Mouse (Mus musculus): ENCODE measurements around the gene Tob2. TPM values are rescaled to one million over a fixed set of nuclear protein-coding genes. Genes with fewer than 3 reads are reported as not detected.

Tob2 gene
- total and polyA plus RNA-seq, 3 experiments, result 76.1 to 102 (median 96.0) TPM

DNA sequence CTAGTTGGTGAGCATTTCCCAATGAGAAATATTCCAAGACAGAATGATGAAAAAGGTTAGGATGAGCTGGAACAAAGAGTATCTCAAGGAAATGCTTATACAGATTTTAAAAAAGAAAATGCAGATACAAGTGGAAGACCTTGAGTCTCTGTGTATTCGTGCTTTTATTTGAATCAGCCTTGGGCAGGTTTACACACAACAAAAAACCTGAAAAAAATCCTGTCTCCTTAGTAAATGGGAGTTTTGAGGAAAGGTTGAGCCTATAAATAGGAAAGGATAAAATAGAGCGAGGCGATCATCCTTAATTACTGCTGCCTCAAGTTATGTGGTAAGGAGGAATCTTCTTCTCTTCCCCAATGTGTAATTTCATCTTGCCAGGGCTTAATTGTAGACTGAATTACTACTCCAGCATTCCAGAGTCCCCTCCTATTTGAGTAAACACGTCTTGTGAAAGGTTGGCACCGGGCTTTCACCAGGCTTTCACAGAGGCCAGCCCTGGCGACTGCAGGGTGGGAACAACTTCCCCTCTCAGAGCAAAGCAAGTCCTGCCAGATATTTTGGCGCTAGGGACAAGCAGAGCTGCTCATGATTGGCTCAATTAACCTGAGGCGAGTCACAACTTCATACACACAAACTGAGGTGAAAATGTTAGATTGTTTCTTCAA, 2.0 kb upstream of the Tob2 start:
- peak; percentile 65 for DNase-seq

DNA sequence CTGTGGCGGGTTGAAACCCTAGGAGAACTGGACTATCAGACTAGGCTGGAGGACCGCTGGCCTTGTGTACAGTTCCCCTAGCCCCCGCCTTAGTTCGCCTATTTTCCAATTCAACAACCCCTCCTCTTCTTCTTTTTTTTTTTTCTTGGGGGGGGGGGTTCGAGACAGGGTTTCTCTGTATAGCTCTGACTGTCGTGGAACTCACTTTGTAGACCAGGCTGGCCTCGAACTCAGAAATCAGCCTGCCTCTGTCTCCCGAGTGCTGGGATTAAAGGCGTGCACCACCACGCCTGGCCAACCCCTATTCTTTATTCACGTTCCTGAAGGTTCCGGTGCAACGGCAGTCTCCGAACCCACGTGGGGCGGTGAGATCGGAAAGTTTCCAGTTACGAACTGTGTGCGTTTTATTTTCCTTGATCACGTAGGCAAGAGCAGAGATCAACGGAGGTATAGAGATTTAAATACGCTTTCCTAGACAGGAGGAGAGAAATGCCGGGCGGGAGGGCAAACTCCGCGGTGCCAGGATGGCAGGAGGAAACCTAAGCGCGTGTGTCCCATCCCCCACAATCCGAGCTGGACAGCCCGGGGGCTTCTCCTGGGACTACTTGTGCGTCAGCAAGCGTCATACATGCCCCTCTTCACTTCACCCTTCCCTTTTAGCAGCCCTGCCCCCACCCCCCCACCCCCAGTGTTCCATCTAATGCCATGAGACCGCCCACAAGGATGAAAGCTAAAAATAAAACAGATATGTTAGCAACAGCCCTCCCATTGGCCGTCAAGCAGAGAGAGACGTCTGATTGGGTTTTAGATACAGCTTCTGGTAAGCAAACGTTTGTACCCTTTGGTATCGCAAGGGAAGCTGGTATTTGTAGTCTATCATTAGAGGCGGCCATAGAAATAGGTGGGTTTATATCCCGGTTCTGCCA, 997 bp upstream of the Tob2 start:
- peak; percentile 92 for DNase-seq

DNA sequence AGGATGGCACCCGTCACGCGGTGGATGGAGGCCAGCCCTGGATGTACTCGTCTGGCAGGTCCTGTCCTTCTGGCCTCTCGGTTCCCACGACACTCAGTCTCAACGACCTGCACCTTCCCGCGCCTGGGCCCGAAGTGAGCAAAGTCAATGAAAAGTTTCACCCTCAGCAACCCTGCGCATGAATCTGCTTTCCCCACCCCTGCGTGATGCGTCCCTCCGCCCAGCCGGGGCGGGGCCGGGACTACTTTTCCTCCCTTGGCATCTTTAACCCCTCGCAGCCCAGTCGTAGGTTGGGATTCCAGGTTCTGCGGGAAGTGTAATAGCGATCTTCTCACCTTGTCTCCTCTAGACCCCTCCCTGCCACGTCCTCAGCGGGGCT, 469 bp downstream of the Tob2 start:
- peak; percentile 96 for DNase-seq

DNA sequence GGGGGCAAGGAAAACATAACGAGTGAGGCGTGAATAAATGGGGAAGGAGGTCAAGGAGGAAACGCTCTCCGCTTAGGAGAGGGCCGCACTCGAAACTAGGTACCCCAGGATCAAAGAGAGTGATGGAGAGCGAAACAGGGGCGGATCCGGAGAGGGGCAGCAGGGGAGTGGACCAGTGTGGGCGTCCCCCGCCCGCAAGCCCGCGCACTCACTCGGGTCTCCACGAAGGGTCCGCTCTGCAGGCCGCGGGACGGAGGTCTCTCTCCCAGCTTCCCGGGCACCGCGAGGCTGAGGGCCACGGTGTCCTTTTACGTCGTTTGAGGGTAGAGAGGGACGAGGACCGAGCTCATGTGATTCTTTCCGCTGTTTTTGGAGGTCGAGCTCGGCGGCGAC, 876 bp downstream of the Tob2 start:
- DNase-seq, result no peak

DNA sequence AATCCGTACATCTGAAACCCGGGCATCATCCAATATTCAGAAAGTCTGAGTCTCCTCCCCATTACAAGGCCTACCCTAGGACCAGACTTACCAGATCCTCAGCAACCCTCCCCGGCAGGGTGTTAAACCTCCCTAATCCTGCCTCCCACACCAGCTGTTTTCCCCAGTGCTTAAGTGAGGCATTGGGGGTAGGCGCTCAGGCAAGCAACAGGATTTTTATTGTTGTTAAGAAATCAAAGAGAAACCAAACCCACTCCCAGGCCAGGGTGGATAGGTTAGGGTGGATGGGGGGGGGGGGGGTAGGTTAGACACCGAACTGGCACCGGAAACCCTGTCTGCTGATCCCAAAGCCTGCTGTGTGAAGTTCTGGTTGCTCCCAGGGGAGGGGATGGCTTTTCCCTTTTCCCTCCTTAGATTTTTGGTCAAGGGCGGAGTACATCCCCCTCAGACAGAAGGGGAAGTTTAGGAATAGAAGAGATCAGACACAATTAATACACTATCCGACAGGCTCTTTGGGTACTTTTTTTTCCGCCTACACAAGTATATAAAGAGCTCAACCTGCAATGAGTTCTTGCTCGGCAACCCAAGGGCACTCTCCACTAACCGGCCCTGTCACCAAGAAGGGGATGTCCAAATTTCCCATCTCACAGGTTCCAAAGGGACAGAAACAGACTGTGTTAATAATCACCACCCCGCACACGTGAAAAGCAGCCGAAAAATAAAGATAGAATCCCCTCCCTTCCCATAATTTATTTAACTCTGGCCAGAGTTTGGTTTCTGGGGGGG, 1.5 kb downstream of the Tob2 start:
- DNase-seq, result peak; percentile 59

DNA sequence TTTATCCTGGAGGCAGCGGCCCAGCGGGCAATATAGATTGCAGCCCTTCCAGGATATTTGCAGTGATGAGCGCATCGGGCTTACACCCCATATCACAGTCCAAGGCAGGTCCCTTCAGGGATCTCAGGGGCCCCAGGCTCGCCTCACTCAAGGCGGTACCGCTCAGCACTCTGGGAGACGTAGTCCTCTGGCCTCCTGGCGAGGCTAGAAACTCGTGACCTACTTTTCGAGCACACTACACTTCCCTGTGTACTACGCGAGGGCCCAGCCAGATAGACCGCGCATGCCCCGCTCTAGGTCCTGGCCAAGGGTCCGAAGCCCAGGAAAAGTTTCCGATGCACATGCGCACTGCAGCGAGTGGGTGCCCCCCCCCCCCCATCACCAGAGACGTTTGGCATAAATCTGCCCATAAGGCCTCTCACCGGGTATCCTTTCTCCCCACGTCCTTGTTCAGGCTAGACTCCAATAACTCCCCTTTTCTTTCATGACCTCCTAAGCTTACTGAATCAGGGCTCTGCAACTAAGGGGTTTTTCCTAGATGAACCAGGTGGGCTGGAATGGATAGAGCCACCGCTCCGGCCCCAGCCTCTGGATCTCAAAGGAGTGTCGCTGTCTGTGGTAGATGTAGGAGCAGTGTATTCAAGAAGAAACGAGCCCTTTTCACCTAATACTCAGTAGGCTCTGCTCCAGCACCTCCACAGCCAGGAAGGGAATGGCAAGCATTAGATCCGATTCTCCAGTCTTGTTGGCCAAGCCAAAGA, 2.4 kb downstream of the Tob2 start:
- peak; percentile 93 for DNase-seq

DNA sequence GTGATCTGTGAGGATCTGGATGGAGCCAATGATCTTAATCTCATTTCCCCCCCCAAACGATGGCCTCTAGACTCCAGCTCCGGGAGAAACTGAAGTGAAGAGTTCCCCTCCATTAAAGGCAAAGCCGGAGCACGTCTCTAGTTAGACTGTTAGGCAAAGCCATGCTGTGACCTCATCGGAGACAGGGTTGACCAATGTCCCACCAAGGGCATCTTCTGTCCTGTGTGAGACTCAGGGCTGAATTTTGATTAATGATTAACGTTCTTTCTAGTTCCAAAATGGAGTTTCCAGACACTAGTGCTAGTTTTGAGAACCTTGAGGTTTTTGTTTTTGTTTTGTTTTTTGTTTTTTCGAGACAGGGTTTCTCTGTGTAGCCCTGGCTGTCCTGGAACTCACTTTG, 5.5 kb downstream of the Tob2 start:
- peak; percentile 73 for DNase-seq

DNA sequence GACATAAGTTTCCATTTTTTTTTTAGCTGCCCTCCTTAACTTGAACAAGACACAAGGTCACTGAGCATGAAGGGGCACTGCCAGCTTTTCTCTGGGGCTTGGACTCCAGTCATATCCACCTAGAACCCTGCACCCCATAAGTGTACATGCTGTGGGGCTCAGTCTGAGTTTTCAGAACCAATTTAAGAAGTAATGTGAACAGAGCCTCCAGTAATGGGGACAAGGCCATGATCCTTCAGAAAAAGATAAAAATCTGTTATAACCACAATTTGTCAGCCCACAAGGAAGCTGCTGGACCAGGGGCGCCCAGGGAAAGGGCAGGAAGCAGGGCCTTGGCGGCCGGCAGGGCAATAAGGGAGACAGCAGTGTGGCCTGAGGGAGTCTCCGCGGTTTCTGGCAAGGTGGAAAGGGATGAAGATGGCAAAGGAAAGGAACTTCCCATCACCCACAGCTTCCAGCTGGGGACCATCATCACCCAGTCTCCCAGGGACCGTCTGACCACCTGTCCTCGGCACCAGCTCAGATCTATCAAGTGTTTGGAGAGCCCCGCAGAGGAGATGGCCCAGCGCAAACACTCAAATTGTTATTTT, 6.1 kb downstream of the Tob2 start:
- peak; percentile 67 for DNase-seq

DNA sequence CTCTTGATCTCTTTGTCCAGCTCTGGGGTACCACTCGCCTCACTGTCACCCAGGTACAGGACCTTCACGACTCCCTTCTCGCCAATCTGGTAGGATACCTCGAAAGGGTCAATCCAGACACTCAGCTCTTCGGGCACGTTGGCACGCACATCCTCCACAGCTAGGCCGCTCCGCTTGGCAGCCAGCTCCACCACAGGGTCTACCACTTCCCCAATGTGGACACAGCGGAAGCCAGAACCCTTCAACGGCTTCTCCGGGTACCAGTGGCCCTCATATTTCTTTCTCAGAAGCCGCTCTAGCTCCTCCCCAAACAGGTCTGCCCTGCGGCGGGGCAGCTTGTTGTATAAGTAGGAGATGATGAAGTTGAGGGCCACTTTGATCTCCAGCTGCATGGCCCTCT, 7.2 kb downstream of the Tob2 start:
- no peak for DNase-seq

GRCm38 (mm10) chr15:81850718-81851117, 7.9 kb downstream of the Tob2 start:
- no peak for DNase-seq

GRCm38 (mm10) chr15:81849104-81849503, 9.5 kb downstream of the Tob2 start:
- DNase-seq, result no peak

DNA sequence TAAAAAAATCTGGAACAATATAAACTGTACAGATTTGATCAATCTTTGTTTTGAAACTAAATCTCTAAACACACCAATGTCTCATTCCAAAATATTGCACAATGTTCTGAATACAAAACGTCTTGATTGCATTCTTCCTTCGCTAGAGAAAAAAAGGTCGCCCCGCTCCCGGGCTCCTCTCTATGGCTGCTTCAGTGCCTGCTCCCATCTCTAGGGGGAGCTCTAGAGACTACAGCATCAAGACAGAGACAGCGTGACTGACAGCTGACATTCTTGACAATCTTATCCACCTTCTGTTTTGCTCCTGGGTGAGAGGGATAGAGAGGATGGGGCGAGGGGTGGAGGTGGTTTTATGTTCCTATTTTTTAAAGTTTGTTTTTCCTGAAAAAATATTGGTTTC, 10.3 kb downstream of the Tob2 start:
- peak; percentile 70 for DNase-seq

DNA sequence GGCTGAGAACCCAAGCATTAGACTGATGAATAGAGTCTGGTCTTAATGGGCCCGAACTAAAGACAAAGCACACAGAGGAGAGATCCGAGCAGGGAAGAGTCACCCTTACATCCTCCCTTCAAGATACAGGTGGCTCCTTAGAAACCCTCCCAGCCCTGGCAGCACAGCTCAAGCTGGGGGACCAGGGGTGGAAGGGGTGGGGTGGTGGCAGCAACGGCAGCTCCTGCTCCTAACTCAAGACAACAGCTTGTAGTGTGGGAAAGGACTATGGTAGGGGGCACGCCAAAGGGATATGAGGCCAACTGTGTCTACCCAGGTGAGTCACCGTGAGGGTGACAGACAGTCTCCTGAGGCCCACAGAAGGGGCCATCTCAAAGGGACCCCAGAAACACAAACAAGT, 10.7 kb downstream of the Tob2 start:
- no peak for DNase-seq

GRCm38 (mm10) chr15:81847161-81847560, 11.4 kb downstream of the Tob2 start:
- DNase-seq, result no peak

GRCm38 (mm10) chr15:81846755-81847154, 11.8 kb downstream of the Tob2 start:
- DNase-seq, result no peak

- peak; percentile 95 for DNase-seq
These were observed 12.9 kb downstream of the Tob2 start for GRCm38 (mm10) chr15:81845724-81846123.

DNA sequence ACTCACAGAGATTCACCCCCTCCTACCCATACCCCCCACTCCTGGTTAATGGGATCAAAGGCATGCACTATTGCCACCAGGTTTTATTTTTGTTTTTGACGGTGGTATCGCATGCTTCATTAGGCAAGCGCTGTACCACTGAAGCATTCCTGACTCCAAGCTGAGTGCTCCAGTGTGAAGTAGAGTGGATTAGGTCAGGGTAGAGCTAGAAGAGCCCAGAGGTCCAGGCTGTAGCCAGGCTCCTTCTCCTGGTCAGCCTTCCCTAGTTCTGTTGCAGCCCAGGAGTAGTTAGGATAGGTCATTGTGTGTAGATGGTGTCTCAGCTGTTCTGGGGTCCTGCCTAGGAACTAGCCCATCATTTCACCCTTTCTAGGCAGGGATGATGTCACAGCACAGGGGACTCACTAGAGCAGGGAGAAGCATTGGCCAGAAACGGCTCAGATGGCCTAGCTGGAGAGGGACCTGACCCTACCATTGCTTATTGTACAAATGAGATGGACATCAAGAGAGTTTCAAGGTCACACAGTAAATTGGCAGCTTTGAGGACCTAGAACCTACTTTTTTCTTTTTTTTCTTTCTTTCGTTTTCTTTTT, 13.5 kb downstream of the Tob2 start:
- peak; percentile 50 for DNase-seq

- no peak for DNase-seq
These were observed 16.3 kb downstream of the Tob2 start for GRCm38 (mm10) chr15:81842275-81842674.

- DNase-seq, result no peak
These were observed 18.3 kb downstream of the Tob2 start for GRCm38 (mm10) chr15:81840306-81840705.

DNA sequence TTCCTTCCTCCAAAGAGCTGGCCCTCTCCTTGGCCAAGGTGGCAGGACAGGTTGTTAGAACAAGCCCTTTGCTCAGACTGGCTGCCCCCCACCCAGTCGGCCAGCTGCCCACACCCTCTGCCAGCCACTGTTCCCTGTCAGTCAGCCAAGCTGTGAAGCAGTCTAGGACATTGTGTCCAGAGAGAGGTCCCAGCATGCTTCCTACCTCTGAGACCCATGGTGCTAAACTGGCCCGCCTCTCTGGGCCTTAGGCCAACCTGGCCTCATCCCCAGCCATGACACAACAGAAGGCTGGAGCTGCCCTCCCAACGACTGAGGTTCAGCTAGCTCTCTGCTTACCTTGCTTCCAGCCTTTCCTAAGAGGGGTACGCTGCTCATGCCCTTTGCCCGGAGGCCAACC, 19.0 kb downstream of the Tob2 start:
- peak; percentile 93 for DNase-seq
